Comparison of ENCODE assay signal across 15 mouse cellular contexts in genomic region chr16:78156876-78157232, GRCm38 (mm10).
DNase-seq lines count a peak whose midpoint lies in the region; ATAC-seq lines count a peak whose summit lies in the region.
"Had no signal": no experiment of that assay in that cellular context is flagged by ENCODE, and none has a peak within 500 bp of the region (broad histone marks: within the 10 kb centered on the region; RNA-seq: fewer than 3 reads in every experiment).

No protein-coding gene starts in this region.

- no peaks in the 10 kb centered on the region for H3K27me3 ChIP-seq in hindbrain, embryonic 11.5 days (ENCODE audit: control insufficient read depth, insufficient read depth, low read length)
- H3K27me3 ChIP-seq in hindbrain, embryonic 10.5 days (ENCODE audit: insufficient read depth, poor library complexity, severe bottlenecking): no peaks in the 10 kb centered on the region
- H3K27me3 ChIP-seq in hindbrain, embryonic 14.5 days (ENCODE audit: control insufficient read depth, insufficient read depth, low read length): no peaks in the 10 kb centered on the region
- no peaks in the 10 kb centered on the region for H3K27me3 ChIP-seq in midbrain, embryonic 13.5 days
- no peaks in the 10 kb centered on the region for H3K27me3 ChIP-seq in neural tube, embryonic 15.5 days (replicated peaks)
- H3K27me3 ChIP-seq: embryonic facial prominence, embryonic 12.5 days; limb, embryonic 15.5 days; liver, embryonic 15.5 days had no signal

- H3K27ac ChIP-seq in hindbrain, embryonic 11.5 days (ENCODE audit: low read depth, low read length): no peak overlapping the region
- H3K27ac ChIP-seq in hindbrain, embryonic 10.5 days: no peak overlapping the region
- peak overlapping the region; percentile 87 for H3K27ac ChIP-seq in hindbrain, embryonic 14.5 days
- H3K27ac ChIP-seq in midbrain, embryonic 13.5 days: peak overlapping the region; percentile 69
- H3K27ac ChIP-seq in neural tube, embryonic 15.5 days (replicated peaks): peak overlapping the region; percentile 71
- H3K27ac ChIP-seq: embryonic facial prominence, embryonic 12.5 days; heart, embryonic 10.5 days; limb, embryonic 15.5 days; liver, embryonic 15.5 days; stomach, postnatal 0 days had no signal

- H3K4me1 ChIP-seq in hindbrain, embryonic 11.5 days (replicated peaks; ENCODE audit: control insufficient read depth, insufficient read depth, low read length): no peaks in the 10 kb centered on the region
- H3K4me1 ChIP-seq in hindbrain, embryonic 10.5 days (replicated peaks): no peaks in the 10 kb centered on the region
- peaks cover 9% of the 10 kb centered on the region; the same call in 1 of the 2 replicates for H3K4me1 ChIP-seq in hindbrain, embryonic 14.5 days (replicated peaks; ENCODE audit: control insufficient read depth, insufficient read depth, low read length)
- H3K4me1 ChIP-seq in midbrain, embryonic 13.5 days (replicated peaks): 0 out of 2 replicates have a peak, but pooled peaks cover 4% of the 10 kb centered on the region
- H3K4me1 ChIP-seq in neural tube, embryonic 15.5 days: 0 out of 2 replicates have a peak, but pooled peaks cover 3% of the 10 kb centered on the region
- H3K4me1 ChIP-seq: embryonic facial prominence, embryonic 12.5 days; heart, embryonic 10.5 days; limb, embryonic 15.5 days; liver, embryonic 15.5 days had no signal

- 76% methylated on average over 3 of the region's 3 CpGs for WGBS in hindbrain, embryonic 11.5 days
- 76% methylated on average over 3 of the region's 3 CpGs for WGBS in hindbrain, embryonic 10.5 days
- WGBS in hindbrain, embryonic 14.5 days: 56% methylated on average over 3 of the region's 3 CpGs
- 60% methylated on average over 3 of the region's 3 CpGs for WGBS in midbrain, embryonic 13.5 days
- WGBS in neural tube, embryonic 15.5 days: 54% methylated on average over 3 of the region's 3 CpGs

- H3K9me3 ChIP-seq in hindbrain, embryonic 11.5 days (ENCODE audit: control insufficient read depth, low read length): no peaks in the 10 kb centered on the region; the same call in 1 of the 2 replicates
- H3K9me3 ChIP-seq in hindbrain, embryonic 10.5 days: no peaks in the 10 kb centered on the region
- H3K9me3 ChIP-seq in hindbrain, embryonic 14.5 days (ENCODE audit: control insufficient read depth, low read length): no peaks in the 10 kb centered on the region
- no peaks in the 10 kb centered on the region for H3K9me3 ChIP-seq in midbrain, embryonic 13.5 days
- no peaks in the 10 kb centered on the region for H3K9me3 ChIP-seq in neural tube, embryonic 15.5 days (replicated peaks)
- H3K9me3 ChIP-seq: embryonic facial prominence, embryonic 12.5 days; heart, embryonic 10.5 days; limb, embryonic 15.5 days; liver, embryonic 15.5 days had no signal

- 0 out of 2 replicates have a peak overlapping the region, but pooled peaks have one; percentile 4 for H3K9ac ChIP-seq in hindbrain, embryonic 11.5 days (ENCODE audit: low read depth, low read length)
- H3K9ac ChIP-seq in hindbrain, embryonic 14.5 days: peak overlapping the region; percentile 32; the same call in 1 of the 2 replicates
- H3K9ac ChIP-seq in midbrain, embryonic 13.5 days (replicated peaks): no peak overlapping the region
- H3K9ac ChIP-seq in neural tube, embryonic 15.5 days (replicated peaks): no peak overlapping the region
- H3K9ac ChIP-seq: embryonic facial prominence, embryonic 12.5 days; limb, embryonic 15.5 days; liver, embryonic 15.5 days had no signal

- H3K4me3 ChIP-seq in hindbrain, embryonic 11.5 days (ENCODE audit: low read depth, low read length): no peak overlapping the region
- no peak overlapping the region for H3K4me3 ChIP-seq in hindbrain, embryonic 10.5 days
- H3K4me3 ChIP-seq in hindbrain, embryonic 14.5 days (replicated peaks; ENCODE audit: low read length): no peak overlapping the region
- H3K4me3 ChIP-seq in midbrain, embryonic 13.5 days (replicated peaks): no peak overlapping the region
- no peak overlapping the region for H3K4me3 ChIP-seq in neural tube, embryonic 15.5 days (replicated peaks)
- H3K4me3 ChIP-seq: embryonic facial prominence, embryonic 12.5 days; erythroblast, embryonic 14.5 days; heart, embryonic 10.5 days; limb, embryonic 15.5 days; liver, embryonic 15.5 days had no signal

- no peak overlapping the region for H3K4me2 ChIP-seq in hindbrain, embryonic 11.5 days (replicated peaks; ENCODE audit: low read depth, low read length)
- peak overlapping the region; percentile 36; the same call in 1 of the 2 replicates for H3K4me2 ChIP-seq in hindbrain, embryonic 14.5 days (replicated peaks)
- H3K4me2 ChIP-seq in midbrain, embryonic 13.5 days (replicated peaks): no peak overlapping the region
- H3K4me2 ChIP-seq in neural tube, embryonic 15.5 days: no peak overlapping the region
- H3K4me2 ChIP-seq: embryonic facial prominence, embryonic 12.5 days; limb, embryonic 15.5 days; liver, embryonic 15.5 days had no signal

- no peaks in the 10 kb centered on the region for H3K36me3 ChIP-seq in hindbrain, embryonic 11.5 days (ENCODE audit: control insufficient read depth, insufficient read depth, low read length)
- H3K36me3 ChIP-seq in hindbrain, embryonic 10.5 days: no peaks in the 10 kb centered on the region
- H3K36me3 ChIP-seq in hindbrain, embryonic 14.5 days (replicated peaks; ENCODE audit: control insufficient read depth, insufficient read depth): no peaks in the 10 kb centered on the region
- H3K36me3 ChIP-seq in midbrain, embryonic 13.5 days: no peaks in the 10 kb centered on the region
- no peaks in the 10 kb centered on the region for H3K36me3 ChIP-seq in neural tube, embryonic 15.5 days
- H3K36me3 ChIP-seq: embryonic facial prominence, embryonic 12.5 days; heart, embryonic 10.5 days; limb, embryonic 15.5 days; liver, embryonic 15.5 days had no signal

- no peak for ATAC-seq in hindbrain, embryonic 11.5 days (ENCODE audit: low FRiP score)
- ATAC-seq in hindbrain, embryonic 14.5 days (ENCODE audit: low FRiP score): no peak
- ATAC-seq in midbrain, embryonic 13.5 days: peak; percentile 80
- ATAC-seq in neural tube, embryonic 15.5 days (ENCODE audit: low FRiP score): peak; percentile 41; the same call in 1 of the 2 replicates

- no peak for DNase-seq in hindbrain, embryonic 11.5 days (ENCODE audit: low spot score)
- DNase-seq in hindbrain, embryonic 10.5 days (ENCODE audit: low spot score): no peak
- no peak for DNase-seq in hindbrain, embryonic 14.5 days (ENCODE audit: low spot score)
- no peak for DNase-seq in layer of hippocampus, postnatal 14 days (ENCODE audit: low spot score in 2 of 2)
- DNase-seq in cerebellum, postnatal 4 days (ENCODE audit: low spot score in 2 of 2): no peak
- DNase-seq in thymus, adult 18-20 months: no peak
- DNase-seq: kidney, adult 11 months had no signal

Comparison
In these comparisons a context has a peak if more than half of its experiments do, and no peak if none do; other contexts are left out.
1. H3K27ac ChIP-seq: peak in hindbrain, embryonic 14.5 days (single experiment), midbrain, embryonic 13.5 days (single experiment) and neural tube, embryonic 15.5 days (single experiment); none in hindbrain, embryonic 11.5 days (single experiment) and hindbrain, embryonic 10.5 days (single experiment).
2. ATAC-seq: peak in midbrain, embryonic 13.5 days (single experiment) and neural tube, embryonic 15.5 days (single experiment); none in hindbrain, embryonic 11.5 days (single experiment) and hindbrain, embryonic 14.5 days (single experiment).
3. H3K9ac ChIP-seq: peak in hindbrain, embryonic 11.5 days (single experiment) and hindbrain, embryonic 14.5 days (single experiment); none in midbrain, embryonic 13.5 days (single experiment) and neural tube, embryonic 15.5 days (single experiment).